Mouse (Mus musculus) brown adipose tissue, adult 24 weeks (tissue): Measurements from ENCODE around the gene Calr. TPM values are rescaled to one million over a fixed set of nuclear protein-coding genes. Genes with fewer than 3 reads are reported as not detected.
A peak's percentile ranks its signal among the peaks of the same experiment; 100 is the strongest.

Source experiments
- H3K27ac ChIP-seq: fragments of 200-500 bp; replicated peaks from 2 replicates; pipeline ENCODE4 v1.5.1; 2012; ENCODE audit warnings: low read depth, mild to moderate bottlenecking, low read length
- H3K4me1 ChIP-seq: fragments of 200-500 bp; 2 replicates; pipeline ENCODE4 v1.6.1; 2012; ENCODE audit warnings: low read length, mixed read lengths; ENCODE audit not compliant: control insufficient read depth, insufficient read depth, insufficient read length
- H3K4me3 ChIP-seq: fragments of 200-500 bp; 2 replicates; pipeline ENCODE4 v1.5.1; 2012; ENCODE audit warnings: low read depth, mild to moderate bottlenecking, low read length, moderate library complexity; ENCODE audit not compliant: insufficient read depth
- polyA plus RNA-seq: library from polyadenylated mRNA; stranded (reverse); fragments of >200 nt; gene quantifications from 2 replicates; pipeline ENCODE4 v1.2.4, GENCODE M21; 2012; ENCODE audit not compliant: missing spikeins, insufficient read depth, insufficient read length

Gene Calr
- polyA plus RNA-seq: 211 and 306 TPM in 2 replicates

- Histone ChIP-seq H3K4me3 (peak within 1 kb of the TSS; percentile 84), H3K4me1 (no peaks in the 10 kb centered on the region), H3K27ac (peak within 1 kb of the TSS; percentile 76)
These were observed at the start of gene Calr for GRCm38 (mm10) chr8:84846722-84847572. Gene Calr, minus strand, starts transcription at chr8:84846934.

- H3K4me3 ChIP-seq: no peak overlapping the region
- H3K27ac ChIP-seq: no peak overlapping the region
- peaks cover 3% of the 10 kb centered on the region; the same call in 1 of the 2 replicates for H3K4me1 ChIP-seq
These were observed 49.2 kb upstream of the Calr start for GRCm38 (mm10) chr8:84895963-84896362.

- H3K4me1 ChIP-seq: peaks cover 3% of the 10 kb centered on the region; the same call in 1 of the 2 replicates
- H3K4me3 ChIP-seq: peak within 1 kb of the TSS; percentile 84
- no peak within 1 kb of the TSS for H3K27ac ChIP-seq
These were observed 47.0 kb upstream of the Calr start, which contains the start of gene Gcdh for GRCm38 (mm10) chr8:84893709-84894134. Gene Gcdh, minus strand, starts transcription at chr8:84893921.

- Histone ChIP-seq H3K4me1 (peaks cover 3% of the 10 kb centered on the region; the same call in 1 of the 2 replicates), H3K27ac (no peak overlapping the region), H3K4me3 (peak overlapping the region; percentile 84)
These were observed 46.4 kb upstream of the Calr start for GRCm38 (mm10) chr8:84892993-84893708.

- no peak overlapping the region for H3K27ac ChIP-seq
- peaks cover 3% of the 10 kb centered on the region; the same call in 1 of the 2 replicates for H3K4me1 ChIP-seq
- no peak overlapping the region for H3K4me3 ChIP-seq
These were observed 42.4 kb upstream of the Calr start for GRCm38 (mm10) chr8:84889141-84889540.

- no peak overlapping the region for H3K27ac ChIP-seq
- H3K4me3 ChIP-seq: no peak overlapping the region
- peaks cover 3% of the 10 kb centered on the region; the same call in 1 of the 2 replicates for H3K4me1 ChIP-seq
These were observed 41.5 kb upstream of the Calr start for GRCm38 (mm10) chr8:84888280-84888679.

GRCm38 (mm10) chr8:84884728-84885127, 38.0 kb upstream of the Calr start:
- H3K4me3 ChIP-seq: no peak overlapping the region
- no peak overlapping the region for H3K27ac ChIP-seq
- H3K4me1 ChIP-seq: no peaks in the 10 kb centered on the region

GRCm38 (mm10) chr8:84878915-84879314, 32.2 kb upstream of the Calr start:
- H3K4me1 ChIP-seq: no peaks in the 10 kb centered on the region
- H3K4me3 ChIP-seq: no peak overlapping the region
- no peak overlapping the region for H3K27ac ChIP-seq

- Histone ChIP-seq H3K4me3 (no peak overlapping the region), H3K4me1 (peaks cover 3% of the 10 kb centered on the region; the same call in 1 of the 2 replicates)
These were observed 30.7 kb upstream of the Calr start for GRCm38 (mm10) chr8:84877297-84878035.

GRCm38 (mm10) chr8:84874339-84874738, 27.6 kb upstream of the Calr start:
- Histone ChIP-seq H3K4me3 (no peak overlapping the region), H3K4me1 (peaks cover 3% of the 10 kb centered on the region; the same call in 1 of the 2 replicates), H3K27ac (no peak overlapping the region)

More at GRCm38 (mm10) chr8:84877297-84878035, 30.7 kb upstream of the Calr start:
- no peak overlapping the region for H3K27ac ChIP-seq

GRCm38 (mm10) chr8:84873016-84873415, 26.3 kb upstream of the Calr start:
- Histone ChIP-seq H3K4me1 (peaks cover 3% of the 10 kb centered on the region; the same call in 1 of the 2 replicates), H3K27ac (no peak overlapping the region), H3K4me3 (peak overlapping the region; percentile 52; the same call in 1 of the 2 replicates)

- H3K4me3 ChIP-seq: peak overlapping the region; percentile 52
- H3K27ac ChIP-seq: no peak overlapping the region
- H3K4me1 ChIP-seq: peaks cover 3% of the 10 kb centered on the region; the same call in 1 of the 2 replicates
These were observed 25.7 kb upstream of the Calr start for GRCm38 (mm10) chr8:84872309-84872965.

GRCm38 (mm10) chr8:84871376-84872308, 24.9 kb upstream of the Calr start, which contains the start of gene Syce2:
Gene Syce2, plus strand, starts transcription at chr8:84872111.
- Histone ChIP-seq H3K4me1 (peaks cover 3% of the 10 kb centered on the region; the same call in 1 of the 2 replicates), H3K4me3 (peak within 1 kb of the TSS; percentile 67), H3K27ac (0 out of 2 replicates have a peak within 1 kb of the TSS, but pooled peaks have one; percentile 43)
